13 mouse cellular contexts compared by ENCODE assay signal in genomic region chr3:117498138-117498897, GRCm38 (mm10).
DNase-seq lines count a peak whose midpoint lies in the region; ATAC-seq lines count a peak whose summit lies in the region.
"Had no signal": no experiment of that assay in that cellular context is flagged by ENCODE, and none has a peak within 500 bp of the region (broad histone marks: within the 10 kb centered on the region; RNA-seq: fewer than 3 reads in every experiment).

No protein-coding gene starts in this region.

- peak; percentile 22 for DNase-seq in embryo, embryonic 10.5 days (ENCODE audit: low spot score)
- DNase-seq in embryo, embryonic 10 days (ENCODE audit: low spot score): no peak
- peak; percentile 23 for DNase-seq in limb, embryonic 11.5 days (ENCODE audit: low spot score)
- DNase-seq in limb, embryonic 10.5 days (ENCODE audit: low spot score): no peak
- DNase-seq in 3T3-L1 (ENCODE audit: low read depth, low spot score): peak; percentile 13
- DNase-seq in ZHBTc4 (ENCODE audit: low read depth, low spot score): peak; percentile 44
- no peak for DNase-seq in forebrain, embryonic 14.5 days (ENCODE audit: low spot score)
- DNase-seq in thymus, postnatal 4 days: no peak
- DNase-seq: cerebellum, adult 11-12 months; heart, adult 18-20 months; thymus, postnatal 36 days had no signal

- 87% methylated on average over 5 of the region's 5 CpGs for WGBS in limb, embryonic 11.5 days
- 82% methylated on average over 5 of the region's 5 CpGs for WGBS in limb, embryonic 10.5 days
- WGBS in forebrain, embryonic 14.5 days: 86% methylated on average over 5 of the region's 5 CpGs

- no peak for ATAC-seq in limb, embryonic 11.5 days (ENCODE audit: insufficient number of reproducible peaks, low FRiP score, low TSS enrichment, low read depth)
- no peak for ATAC-seq in forebrain, embryonic 14.5 days

- no peak overlapping the region for H3K27ac ChIP-seq in limb, embryonic 11.5 days (replicated peaks; ENCODE audit: low read depth, low read length)
- H3K27ac ChIP-seq in limb, embryonic 10.5 days: no peak overlapping the region
- H3K27ac ChIP-seq in forebrain, embryonic 14.5 days (ENCODE audit: low read depth, low read length): no peak overlapping the region
- H3K27ac ChIP-seq: kidney, embryonic 15.5 days; stomach, embryonic 15.5 days had no signal

- H3K9ac ChIP-seq in limb, embryonic 11.5 days (ENCODE audit: low read length): no peak overlapping the region
- H3K9ac ChIP-seq in forebrain, embryonic 14.5 days (ENCODE audit: low read length): no peak overlapping the region
- H3K9ac ChIP-seq: kidney, embryonic 15.5 days; stomach, embryonic 15.5 days had no signal

- no peaks in the 10 kb centered on the region for H3K4me1 ChIP-seq in limb, embryonic 11.5 days (ENCODE audit: control insufficient read depth, insufficient read depth, low read length)
- H3K4me1 ChIP-seq in limb, embryonic 10.5 days: no peaks in the 10 kb centered on the region
- H3K4me1 ChIP-seq in forebrain, embryonic 14.5 days (ENCODE audit: control insufficient read depth, insufficient read depth, low read length): no peaks in the 10 kb centered on the region
- H3K4me1 ChIP-seq: kidney, embryonic 15.5 days; stomach, embryonic 15.5 days had no signal

- no peak overlapping the region for H3K4me2 ChIP-seq in limb, embryonic 11.5 days (ENCODE audit: low read depth, severe bottlenecking)
- H3K4me2 ChIP-seq in forebrain, embryonic 14.5 days (ENCODE audit: low read length): no peak overlapping the region
- H3K4me2 ChIP-seq: kidney, embryonic 15.5 days; stomach, embryonic 15.5 days had no signal

- H3K9me3 ChIP-seq in limb, embryonic 11.5 days (ENCODE audit: control insufficient read depth, low read length): no peaks in the 10 kb centered on the region
- no peaks in the 10 kb centered on the region for H3K9me3 ChIP-seq in limb, embryonic 10.5 days (replicated peaks)
- no peaks in the 10 kb centered on the region for H3K9me3 ChIP-seq in forebrain, embryonic 14.5 days (replicated peaks; ENCODE audit: control insufficient read depth, low read length)
- H3K9me3 ChIP-seq: kidney, embryonic 15.5 days; stomach, embryonic 15.5 days had no signal

- H3K27me3 ChIP-seq in limb, embryonic 11.5 days (ENCODE audit: control insufficient read depth, insufficient read depth, low read length): no peaks in the 10 kb centered on the region
- no peaks in the 10 kb centered on the region for H3K27me3 ChIP-seq in limb, embryonic 10.5 days (ENCODE audit: low read depth, poor library complexity, severe bottlenecking)
- H3K27me3 ChIP-seq in forebrain, embryonic 14.5 days (replicated peaks; ENCODE audit: control insufficient read depth, insufficient read depth, low read length): no peaks in the 10 kb centered on the region
- H3K27me3 ChIP-seq: kidney, embryonic 15.5 days; stomach, embryonic 15.5 days had no signal

- no peaks in the 10 kb centered on the region for H3K36me3 ChIP-seq in limb, embryonic 11.5 days (ENCODE audit: control insufficient read depth, insufficient read depth, low read length)
- H3K36me3 ChIP-seq in limb, embryonic 10.5 days: no peaks in the 10 kb centered on the region
- no peaks in the 10 kb centered on the region for H3K36me3 ChIP-seq in forebrain, embryonic 14.5 days (ENCODE audit: control insufficient read depth, insufficient read depth, low read length)
- H3K36me3 ChIP-seq: kidney, embryonic 15.5 days; stomach, embryonic 15.5 days had no signal

- no peak overlapping the region for H3K4me3 ChIP-seq in limb, embryonic 11.5 days (ENCODE audit: low read depth, low read length)
- no peak overlapping the region for H3K4me3 ChIP-seq in limb, embryonic 10.5 days
- H3K4me3 ChIP-seq in forebrain, embryonic 14.5 days (ENCODE audit: low read depth, low read length): no peak overlapping the region
- H3K4me3 ChIP-seq: kidney, embryonic 15.5 days; stomach, embryonic 15.5 days had no signal

Comparison
In these comparisons a context has a peak if more than half of its experiments do, and no peak if none do; other contexts are left out.
1. DNase-seq: peak in embryo, embryonic 10.5 days (single experiment), limb, embryonic 11.5 days (single experiment), 3T3-L1 (single experiment) and ZHBTc4 (single experiment); none in embryo, embryonic 10 days (single experiment), limb, embryonic 10.5 days (single experiment), forebrain, embryonic 14.5 days (single experiment) and thymus, postnatal 4 days (single experiment).